Mouse (Mus musculus) brown adipose tissue, adult 24 weeks (tissue): Measurements from ENCODE around the gene Tbk1. TPM values are rescaled to one million over a fixed set of nuclear protein-coding genes. Genes with fewer than 3 reads are reported as not detected.

Experiments
- H3K27ac ChIP-seq: fragments of 200-500 bp; replicated peaks from 2 replicates; pipeline ENCODE4 v1.5.1; 2012; ENCODE audit warnings: low read depth, mild to moderate bottlenecking, low read length
- H3K4me1 ChIP-seq: fragments of 200-500 bp; 2 replicates; pipeline ENCODE4 v1.6.1; 2012; ENCODE audit warnings: low read length, mixed read lengths; ENCODE audit not compliant: control insufficient read depth, insufficient read depth, insufficient read length
- H3K4me3 ChIP-seq: fragments of 200-500 bp; 2 replicates; pipeline ENCODE4 v1.5.1; 2012; ENCODE audit warnings: low read depth, mild to moderate bottlenecking, low read length, moderate library complexity; ENCODE audit not compliant: insufficient read depth
- polyA plus RNA-seq: library from polyadenylated mRNA; stranded (reverse); fragments of >200 nt; gene quantifications from 2 replicates; pipeline ENCODE4 v1.2.4, GENCODE M21; 2012; ENCODE audit not compliant: missing spikeins, insufficient read depth, insufficient read length

Tbk1 gene
- polyA plus RNA-seq, 1 experiment, result 9.4 TPM

- Histone ChIP-seq H3K27ac (no peak overlapping the region), H3K4me3 (no peak overlapping the region), H3K4me1 (no peaks in the 10 kb centered on the region)
Observed at GRCm38 (mm10) chr10:121611587-121611986, 25.0 kb upstream of the Tbk1 start.

GRCm38 (mm10) chr10:121608177-121608576 lies 21.6 kb upstream of the Tbk1 start:
- Histone ChIP-seq H3K27ac (no peak overlapping the region), H3K4me1 (no peaks in the 10 kb centered on the region), H3K4me3 (no peak overlapping the region)

- Histone ChIP-seq H3K27ac (no peak overlapping the region), H3K4me1 (no peaks in the 10 kb centered on the region)
Observed at GRCm38 (mm10) chr10:121604632-121605344, 18.2 kb upstream of the Tbk1 start.

GRCm38 (mm10) chr10:121603556-121603955 lies 17.0 kb upstream of the Tbk1 start:
- Histone ChIP-seq H3K4me3 (no peak overlapping the region), H3K27ac (no peak overlapping the region), H3K4me1 (no peaks in the 10 kb centered on the region)

More at GRCm38 (mm10) chr10:121604632-121605344, 18.2 kb upstream of the Tbk1 start:
- H3K4me3 ChIP-seq, result no peak overlapping the region

GRCm38 (mm10) chr10:121601272-121601671 lies 14.7 kb upstream of the Tbk1 start:
- Histone ChIP-seq H3K27ac (no peak overlapping the region), H3K4me3 (no peak overlapping the region), H3K4me1 (no peaks in the 10 kb centered on the region)

- Histone ChIP-seq H3K27ac (no peak overlapping the region; the same call in 1 of the 2 replicates), H3K4me3 (no peak overlapping the region), H3K4me1 (no peaks in the 10 kb centered on the region)
Observed at GRCm38 (mm10) chr10:121596580-121596979, 10.0 kb upstream of the Tbk1 start.

GRCm38 (mm10) chr10:121591106-121591505 lies 4.5 kb upstream of the Tbk1 start:
- Histone ChIP-seq H3K4me1 (no peaks in the 10 kb centered on the region), H3K4me3 (peak overlapping the region; percentile 6), H3K27ac (peak overlapping the region; percentile 37)

GRCm38 (mm10) chr10:121587371-121587840 lies 819 bp upstream of the Tbk1 start:
- Histone ChIP-seq H3K27ac (peak overlapping the region; percentile 82), H3K4me1 (peaks cover 7% of the 10 kb centered on the region; the same call in 1 of the 2 replicates), H3K4me3 (peak overlapping the region; percentile 81)

GRCm38 (mm10) chr10:121585791-121586642 lies 570 bp downstream of the Tbk1 start:
- Histone ChIP-seq H3K27ac (peak overlapping the region; percentile 89), H3K4me1 (peaks cover 9% of the 10 kb centered on the region; the same call in 1 of the 2 replicates), H3K4me3 (peak overlapping the region; percentile 100)

GRCm38 (mm10) chr10:121585056-121585790 lies 1.4 kb downstream of the Tbk1 start:
- Histone ChIP-seq H3K27ac (no peak overlapping the region), H3K4me3 (peak overlapping the region; percentile 100), H3K4me1 (peaks cover 9% of the 10 kb centered on the region; the same call in 1 of the 2 replicates)

- no peak overlapping the region for H3K4me3 ChIP-seq
- no peak overlapping the region for H3K27ac ChIP-seq
- peaks cover 9% of the 10 kb centered on the region; the same call in 1 of the 2 replicates for H3K4me1 ChIP-seq
Observed at GRCm38 (mm10) chr10:121584033-121584432, 2.6 kb downstream of the Tbk1 start.

- Histone ChIP-seq H3K27ac (peak overlapping the region; percentile 69), H3K4me1 (peaks cover 9% of the 10 kb centered on the region; the same call in 1 of the 2 replicates), H3K4me3 (no peak overlapping the region)
Observed at GRCm38 (mm10) chr10:121583016-121583415, 3.6 kb downstream of the Tbk1 start.

- Histone ChIP-seq H3K27ac (peak overlapping the region; percentile 69; the same call in 1 of the 2 replicates), H3K4me3 (no peak overlapping the region), H3K4me1 (peaks cover 9% of the 10 kb centered on the region; the same call in 1 of the 2 replicates)
Observed at GRCm38 (mm10) chr10:121582287-121582686, 4.3 kb downstream of the Tbk1 start.

GRCm38 (mm10) chr10:121581405-121581804 lies 5.2 kb downstream of the Tbk1 start:
- H3K4me1 ChIP-seq, result peaks cover 9% of the 10 kb centered on the region; the same call in 1 of the 2 replicates
- no peak overlapping the region for H3K4me3 ChIP-seq
- no peak overlapping the region for H3K27ac ChIP-seq

GRCm38 (mm10) chr10:121580381-121580780 lies 6.2 kb downstream of the Tbk1 start:
- Histone ChIP-seq H3K4me1 (peaks cover 9% of the 10 kb centered on the region; the same call in 1 of the 2 replicates), H3K27ac (no peak overlapping the region)

More at GRCm38 (mm10) chr10:121580381-121580780, 6.2 kb downstream of the Tbk1 start:
- H3K4me3 ChIP-seq, result no peak overlapping the region
